Mouse (Mus musculus): ENCODE measurements around the gene Igsf9b.

DNA sequence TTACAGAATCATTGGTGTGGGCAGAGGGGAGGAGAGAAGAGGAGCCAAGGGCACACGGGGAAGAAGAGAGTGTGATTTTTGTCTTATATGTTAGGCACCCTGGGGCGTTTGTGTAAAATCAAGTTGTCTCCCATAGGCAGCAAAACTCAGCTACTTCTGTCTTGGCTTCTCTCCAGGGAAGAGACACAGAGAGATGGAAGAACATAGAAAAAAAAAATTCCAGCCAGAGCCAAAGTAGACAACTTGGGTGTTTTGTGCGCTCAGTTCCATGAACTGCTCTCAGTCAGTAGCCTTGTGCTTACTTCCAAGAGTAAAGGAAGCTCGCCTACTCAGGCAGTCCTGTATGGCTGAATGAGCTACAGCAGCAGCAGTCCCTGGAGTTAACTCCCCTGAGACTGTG is 31.4 kb downstream of the Igsf9b start:
- TF ChIP-seq CTCF (IDR thresholded peaks at IDR 0.05; ENCODE audit: low read depth, low read length): no peak
- TF ChIP-seq POLR2A (IDR thresholded peaks at IDR 0.05; ENCODE audit: borderline replicate concordance, low read depth, low read length): no peak
